Mouse (Mus musculus) gonadal fat pad, adult 2 months (tissue): Measurements from ENCODE around the gene Slc15a3. TPM values are rescaled to one million over a fixed set of nuclear protein-coding genes. Genes with fewer than 3 reads are reported as not detected.

Experiments
- DNase-seq: peaks from one replicate; pipeline ENCODE4 v3.0.0-alpha.2; 2012; ENCODE audit warnings: low read depth
- polyA plus RNA-seq: library from polyadenylated mRNA; depleted of rRNA; stranded (reverse); fragments of >200 nt; gene quantifications from 2 replicates; pipeline ENCODE4 v1.2.3, GENCODE M21; 2012

Slc15a3 gene
- polyA plus RNA-seq, 1 experiment = 6.3 TPM

GRCm38 (mm10) chr19:10822534-10822933 is 17.0 kb upstream of the Slc15a3 start:
- DNase-seq = no peak

DNA sequence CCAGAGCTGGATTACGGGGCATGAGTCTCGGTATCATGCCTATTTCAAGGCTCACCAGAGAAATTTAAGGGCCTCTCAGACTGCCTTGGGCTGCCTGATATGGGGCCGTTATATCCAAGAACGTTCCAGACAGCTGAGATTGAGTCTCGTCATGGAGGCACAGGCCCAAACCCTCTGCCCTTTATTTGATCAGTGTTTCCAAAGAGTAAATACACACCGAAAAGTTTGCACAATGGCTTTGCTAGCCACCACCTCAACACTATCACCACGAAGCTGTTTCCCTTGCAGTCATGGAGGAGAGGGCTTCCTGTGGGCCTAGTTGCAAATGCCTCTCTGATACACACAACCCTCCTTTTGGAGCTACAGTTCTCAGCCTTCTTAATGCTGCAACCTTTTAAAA is 15.5 kb upstream of the Slc15a3 start:
- DNase-seq = no peak

- DNase-seq = no peak
Observed at GRCm38 (mm10) chr19:10828321-10828720, 11.2 kb upstream of the Slc15a3 start.

DNA sequence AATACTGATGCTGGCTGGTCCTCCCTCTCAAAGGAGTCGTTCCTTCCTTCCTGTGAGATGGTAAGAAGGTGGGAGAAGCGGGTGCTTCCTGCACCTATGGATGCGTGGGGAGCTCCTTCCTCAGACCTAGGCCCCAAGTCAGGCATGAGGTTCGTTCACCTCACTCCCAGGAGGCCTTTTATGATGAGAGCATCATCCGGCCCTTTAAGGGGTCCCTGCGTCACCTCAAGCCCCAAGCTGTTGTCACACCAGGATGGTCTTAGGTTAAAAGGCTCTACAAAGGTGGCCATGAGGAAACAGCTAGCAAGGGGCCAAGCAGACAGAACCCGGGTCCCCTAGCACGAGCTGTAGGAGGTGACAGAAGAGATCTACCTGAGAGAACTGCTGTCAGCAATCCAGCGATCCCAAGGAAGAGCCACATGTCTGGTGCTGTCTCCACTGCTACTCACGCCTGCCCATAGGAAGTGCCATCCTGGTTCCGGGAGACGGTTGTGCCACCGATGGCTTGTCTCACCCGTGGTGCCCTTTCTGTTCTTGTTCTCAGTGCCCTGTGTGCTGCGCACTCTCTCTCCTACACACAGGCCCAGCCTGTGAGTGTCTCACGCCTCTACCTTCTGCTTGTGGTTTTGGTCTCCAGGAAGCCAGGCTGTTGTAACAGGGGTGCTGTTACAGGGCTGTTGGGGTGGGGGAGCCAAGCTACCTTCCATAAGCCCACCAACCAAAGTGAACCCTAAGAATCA is 9.9 kb upstream of the Slc15a3 start, which contains the start of gene Cd6:
Cd6 (minus strand) TSS at position 623 of the 740 bp plus-strand sequence.
- no peak for DNase-seq

- DNase-seq = no peak
Observed at GRCm38 (mm10) chr19:10831424-10831823, 8.1 kb upstream of the Slc15a3 start.

- no peak for DNase-seq
Observed at GRCm38 (mm10) chr19:10832030-10832429, 7.5 kb upstream of the Slc15a3 start.

GRCm38 (mm10) chr19:10833611-10834010 is 5.9 kb upstream of the Slc15a3 start:
- DNase-seq = no peak

- DNase-seq = no peak
Observed at GRCm38 (mm10) chr19:10835671-10836070, 3.9 kb upstream of the Slc15a3 start.

DNA sequence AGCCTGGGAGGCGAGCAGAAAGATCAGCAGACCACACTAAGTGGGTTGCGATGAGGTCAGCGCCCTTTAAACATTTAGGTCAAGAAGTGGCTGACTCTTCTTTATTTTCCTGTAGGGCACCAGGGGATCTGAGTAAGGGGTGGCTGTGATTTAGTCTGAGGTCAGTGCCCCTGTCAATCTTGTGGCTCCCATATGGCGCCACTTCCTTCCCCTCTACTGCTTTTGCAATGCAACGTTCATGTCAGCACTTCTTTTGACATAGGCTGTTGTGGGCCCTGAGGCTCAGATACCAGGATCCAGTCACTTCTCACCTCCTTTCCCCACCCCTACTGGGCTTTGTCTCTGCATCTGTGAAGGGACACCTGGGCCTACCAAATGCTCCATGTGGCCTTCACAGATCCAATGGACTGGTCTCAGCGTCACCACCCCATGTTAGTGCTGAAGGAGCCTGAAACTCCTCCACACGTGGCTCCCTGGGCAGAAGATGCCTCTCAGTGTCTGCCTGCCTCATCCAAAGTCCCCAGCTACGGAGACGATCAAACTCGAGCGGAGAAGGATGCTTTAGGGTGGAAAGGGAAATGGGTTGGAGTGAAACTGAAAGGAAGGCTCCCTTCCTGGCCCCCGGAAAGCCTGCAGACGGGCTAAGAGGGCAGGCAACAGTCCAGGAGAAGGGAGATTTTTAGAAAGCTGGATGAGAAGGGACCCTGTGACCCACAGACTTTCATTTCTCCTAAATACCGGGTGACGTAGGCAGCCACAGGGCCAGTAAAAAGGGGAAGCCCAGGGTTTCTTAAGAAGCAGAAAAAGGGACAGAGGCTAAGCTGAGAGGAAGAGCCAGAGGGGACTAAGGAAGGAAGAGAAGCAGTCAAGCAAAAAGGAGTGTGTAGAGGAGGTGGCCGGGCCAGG is 2.4 kb downstream of the Slc15a3 start:
- DNase-seq = no peak

- DNase-seq = no peak
Observed at GRCm38 (mm10) chr19:10842914-10843313, 3.4 kb downstream of the Slc15a3 start.

GRCm38 (mm10) chr19:10844206-10844605 is 4.7 kb downstream of the Slc15a3 start:
- DNase-seq = no peak

- DNase-seq = no peak
Observed at GRCm38 (mm10) chr19:10845454-10845853, 5.9 kb downstream of the Slc15a3 start.

DNA sequence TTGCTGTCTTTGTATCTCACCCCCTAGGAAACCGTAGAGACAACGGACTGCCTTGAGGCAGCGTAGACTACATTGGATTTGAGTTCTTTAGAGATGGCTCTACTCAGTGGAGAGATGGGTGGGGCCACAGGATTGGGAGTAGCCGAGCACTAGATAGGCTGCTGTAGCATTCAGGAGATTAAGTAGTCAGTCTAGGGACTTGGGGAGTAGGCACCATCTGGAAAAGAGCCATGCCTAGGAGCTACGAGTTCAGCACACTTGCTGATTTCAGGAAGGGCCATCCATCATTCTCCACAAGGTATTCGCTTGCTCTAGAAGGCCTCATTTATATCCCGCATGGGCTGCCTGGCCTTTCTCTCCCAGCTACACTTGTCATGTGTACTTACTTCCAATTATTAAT is 6.6 kb downstream of the Slc15a3 start:
- DNase-seq = no peak

GRCm38 (mm10) chr19:10847311-10848087 is 8.0 kb downstream of the Slc15a3 start:
- no peak for DNase-seq

- DNase-seq = peak; percentile 87
Observed at GRCm38 (mm10) chr19:10855422-10855821, 15.9 kb downstream of the Slc15a3 start.

- DNase-seq = no peak
Observed at GRCm38 (mm10) chr19:10856520-10856919, 17.0 kb downstream of the Slc15a3 start.

- DNase-seq = no peak
Observed at GRCm38 (mm10) chr19:10860072-10860497, 20.6 kb downstream of the Slc15a3 start.

DNA sequence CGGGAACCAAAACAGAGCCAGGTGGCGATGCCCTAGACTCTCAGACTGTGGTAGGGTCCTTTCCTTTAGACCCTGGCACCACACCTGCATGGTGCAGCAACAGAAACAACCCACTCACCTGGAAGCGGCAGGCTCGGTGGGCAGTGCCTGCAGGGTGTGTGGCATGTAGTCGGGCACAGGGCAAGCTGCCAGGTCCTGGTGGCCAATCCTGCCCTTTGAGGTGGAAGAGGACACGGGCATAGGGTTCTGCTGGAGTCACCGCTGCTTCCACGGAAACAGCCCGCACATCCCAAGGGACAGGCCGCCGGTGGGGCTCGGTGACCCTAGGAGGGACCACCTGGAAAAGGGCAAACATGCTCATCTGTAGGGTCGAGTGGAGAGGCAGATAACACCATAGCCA is 26.8 kb downstream of the Slc15a3 start:
- no peak for DNase-seq

- DNase-seq = no peak
Observed at GRCm38 (mm10) chr19:10867946-10868622, 28.6 kb downstream of the Slc15a3 start.

DNA sequence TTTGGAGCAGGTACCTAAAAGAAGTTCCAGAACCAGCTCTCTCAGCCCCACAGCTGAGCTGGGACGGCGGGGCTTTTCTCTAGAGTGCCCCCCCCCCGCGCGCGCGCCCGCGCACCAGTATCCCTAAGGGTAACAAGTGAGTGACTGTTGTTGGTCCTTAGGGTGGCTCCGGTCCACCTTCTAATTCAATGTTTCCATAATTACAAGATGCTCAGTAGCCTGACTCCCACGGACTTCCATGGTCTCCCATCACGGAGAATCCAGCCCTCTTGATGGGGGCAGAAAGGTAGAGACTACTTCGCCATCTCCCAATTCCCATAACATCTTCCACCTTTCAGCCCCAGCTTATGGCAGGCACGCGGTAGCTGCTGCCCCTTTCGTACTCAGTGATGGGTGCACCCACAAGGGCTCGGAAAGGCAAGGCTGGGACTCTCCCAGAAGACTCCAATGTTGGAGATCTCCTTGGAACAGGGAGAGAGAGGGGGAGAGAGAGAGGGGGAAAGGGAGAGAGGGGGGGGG is 29.2 kb downstream of the Slc15a3 start:
- DNase-seq = no peak

DNA sequence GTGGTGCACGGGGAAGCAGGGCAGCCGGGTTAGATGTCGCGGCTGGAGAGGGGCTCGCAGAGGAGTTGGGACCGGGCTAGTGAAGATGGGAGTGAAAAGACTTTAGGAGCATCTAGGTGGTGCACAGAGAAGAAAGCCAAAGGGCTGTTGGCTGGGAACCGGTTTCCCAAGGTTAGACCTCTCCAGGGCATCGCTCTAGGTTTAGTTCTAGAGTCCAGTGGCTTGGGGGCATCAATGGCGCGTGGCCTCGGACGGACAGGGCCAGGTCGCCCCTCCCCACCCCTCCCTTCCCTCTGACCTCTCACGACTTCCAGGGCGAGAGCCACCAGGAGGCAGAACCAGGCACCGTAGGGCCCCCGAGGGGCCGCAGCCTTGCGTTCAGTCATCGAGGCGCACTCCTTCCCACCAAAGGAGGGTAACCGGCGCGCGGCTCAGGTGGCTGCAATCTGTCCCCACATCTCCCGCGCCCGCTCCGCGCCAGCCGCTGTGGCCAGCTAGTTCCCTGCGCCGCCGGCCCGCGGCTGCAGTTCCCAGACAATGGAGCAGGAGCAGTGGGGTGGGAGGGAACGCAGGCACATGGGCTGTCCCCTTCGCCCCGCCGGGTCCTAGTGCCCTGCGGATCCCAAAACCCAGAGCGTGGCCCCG is 29.8 kb downstream of the Slc15a3 start:
- DNase-seq = no peak
